Mouse (Mus musculus): ENCODE results near the gene Drd4. TPM values are rescaled to one million over a fixed set of nuclear protein-coding genes. Genes with fewer than 3 reads are reported as not detected.
A peak's percentile ranks its signal among the peaks of the same experiment; 100 is the strongest.

The Drd4 gene
- polyA plus RNA-seq, 1 experiment, result 0.03 TPM

DNA sequence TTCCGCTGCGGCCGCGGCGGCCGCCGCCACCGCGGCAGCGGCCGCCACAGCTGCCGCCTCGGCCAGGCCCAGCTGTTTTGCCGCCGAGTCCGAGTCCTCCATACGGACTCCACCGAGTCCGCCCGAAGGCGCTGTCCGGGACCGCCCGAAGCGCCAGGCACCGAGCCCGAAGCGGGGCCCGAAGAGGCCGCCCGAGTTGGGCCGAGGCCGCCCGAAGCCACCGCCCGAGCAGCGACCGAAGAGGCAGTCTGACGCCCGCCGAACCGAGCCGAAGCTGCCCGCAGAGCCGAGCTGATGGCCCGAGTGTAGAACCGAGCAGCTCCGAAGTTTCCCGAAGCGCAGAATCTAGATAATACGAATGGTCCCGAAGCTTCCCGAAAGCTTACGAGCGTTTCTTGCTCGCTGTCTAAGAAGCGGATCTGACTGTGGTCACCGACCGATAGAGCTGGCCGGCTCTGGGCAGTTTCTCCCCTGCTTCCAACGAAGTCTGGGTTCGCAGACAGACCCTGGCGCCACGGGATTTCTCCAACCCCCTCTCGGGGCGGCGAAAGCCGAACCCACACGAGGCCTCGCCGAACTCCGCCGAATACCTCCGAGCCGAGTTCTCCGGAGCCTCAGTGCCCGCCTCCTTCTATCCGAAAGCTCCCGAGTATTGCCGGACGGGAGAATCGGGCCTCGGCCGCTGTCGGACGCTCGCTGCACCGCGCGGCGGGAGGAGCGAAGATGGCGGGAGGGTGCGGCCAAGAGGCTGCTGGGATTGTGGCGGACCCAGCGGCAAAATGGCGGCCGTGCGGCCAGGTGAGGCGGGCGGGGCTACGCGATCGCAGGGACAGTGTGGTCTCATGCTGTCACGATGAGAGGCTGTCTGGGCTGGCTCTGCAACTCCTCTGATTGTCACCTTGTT lies 35.9 kb downstream of the Drd4 start, which contains the start of the genes Deaf1 and Tmem80:
TSS of gene Deaf1 (minus strand) at position 222 of the 904 bp plus-strand sequence.
TSS of gene Tmem80 (plus strand) at position 271 of the 904 bp plus-strand sequence.
- H3K4me3 ChIP-seq (ENCODE audit: insufficient read depth, low read depth, low read length), result peak within 1 kb of the TSS; percentile 72
- WGBS, result under 1% methylated on average over 105 of the region's 105 CpGs
- peak; percentile 99 for DNase-seq
- peaks cover 20% of the 10 kb centered on the region for H3K4me1 ChIP-seq (ENCODE audit: control insufficient read depth, insufficient read depth, low read length)
- H3K27ac ChIP-seq (ENCODE audit: insufficient read depth, low read depth, low read length), result peak within 1 kb of the TSS; percentile 100
- H3K27me3 ChIP-seq (replicated peaks; ENCODE audit: control insufficient read depth, insufficient read depth, low read length), result no peaks in the 10 kb centered on the region
- H3K36me3 ChIP-seq (ENCODE audit: control insufficient read depth, insufficient read depth, low read length), result no peaks in the 10 kb centered on the region
- TF ChIP-seq CTCF (conservative IDR thresholded peaks at IDR 0.05; ENCODE audit: insufficient read depth, insufficient read length, low read depth, low read length) (no peak), POLR2A (IDR thresholded peaks at IDR 0.05; ENCODE audit: low read depth, low read length) (peak; percentile 87)

DNA sequence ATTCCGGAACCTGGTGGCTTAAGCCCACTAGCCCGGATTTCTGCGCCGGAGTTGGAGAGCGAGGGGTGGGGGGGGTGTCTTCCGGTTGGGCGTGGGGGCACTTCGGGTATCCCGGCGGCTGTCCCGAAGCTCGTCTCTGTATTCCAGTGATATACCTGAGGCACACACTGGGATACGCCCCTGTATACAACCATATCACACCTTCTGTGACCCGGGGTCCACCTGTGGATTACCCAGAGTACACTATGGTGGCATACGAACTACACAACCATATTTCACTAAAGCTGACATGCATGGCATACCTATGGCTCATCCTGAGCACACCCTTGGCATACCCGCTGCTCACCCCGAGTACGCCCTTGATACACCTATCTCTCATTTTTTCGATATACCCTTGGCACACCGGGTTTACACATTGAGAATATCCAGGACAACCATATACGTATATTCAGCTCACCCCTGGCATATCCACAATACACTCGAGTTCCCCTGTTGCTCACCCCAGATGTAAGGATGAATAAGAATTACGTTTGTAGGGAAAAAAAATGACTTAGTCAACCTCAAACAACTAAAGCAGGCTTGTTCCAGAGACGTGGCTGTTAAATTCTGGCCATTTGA lies 36.7 kb downstream of the Drd4 start:
- 9% methylated on average over 24 of the region's 24 CpGs for WGBS
- H3K36me3 ChIP-seq (ENCODE audit: control insufficient read depth, insufficient read depth, low read length), result no peaks in the 10 kb centered on the region
- H3K27me3 ChIP-seq (replicated peaks; ENCODE audit: control insufficient read depth, insufficient read depth, low read length), result no peaks in the 10 kb centered on the region
- H3K4me1 ChIP-seq (ENCODE audit: control insufficient read depth, insufficient read depth, low read length), result peaks cover 20% of the 10 kb centered on the region
- DNase-seq, result no peak
- TF ChIP-seq CTCF (conservative IDR thresholded peaks at IDR 0.05; ENCODE audit: insufficient read depth, insufficient read length, low read depth, low read length) (no peak), POLR2A (IDR thresholded peaks at IDR 0.05; ENCODE audit: low read depth, low read length) (no peak)
- peak overlapping the region; percentile 87 for H3K27ac ChIP-seq (ENCODE audit: insufficient read depth, low read depth, low read length)
- peak overlapping the region; percentile 72 for H3K4me3 ChIP-seq (ENCODE audit: insufficient read depth, low read depth, low read length)

DNA sequence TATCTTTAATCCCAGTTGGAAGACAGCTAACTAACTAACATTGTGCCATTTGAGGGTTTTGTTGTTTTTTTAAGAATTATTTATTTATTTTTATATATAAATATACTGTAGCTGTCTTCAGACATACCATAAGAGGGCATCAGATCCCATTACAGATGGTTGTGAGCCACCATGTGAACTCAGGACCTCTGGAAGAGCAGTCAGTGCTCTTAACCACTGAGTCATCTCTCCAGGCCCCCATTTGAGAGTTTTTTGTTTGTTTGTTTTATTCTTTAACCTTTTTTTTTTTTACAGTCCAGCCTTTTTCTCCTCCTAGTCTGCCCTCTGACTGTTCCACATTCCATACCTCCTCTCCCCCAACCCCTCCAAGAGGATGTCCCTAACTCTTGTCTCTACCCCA lies 38.9 kb downstream of the Drd4 start:
- no peaks in the 10 kb centered on the region for H3K27me3 ChIP-seq (replicated peaks; ENCODE audit: control insufficient read depth, insufficient read depth, low read length)

DNA sequence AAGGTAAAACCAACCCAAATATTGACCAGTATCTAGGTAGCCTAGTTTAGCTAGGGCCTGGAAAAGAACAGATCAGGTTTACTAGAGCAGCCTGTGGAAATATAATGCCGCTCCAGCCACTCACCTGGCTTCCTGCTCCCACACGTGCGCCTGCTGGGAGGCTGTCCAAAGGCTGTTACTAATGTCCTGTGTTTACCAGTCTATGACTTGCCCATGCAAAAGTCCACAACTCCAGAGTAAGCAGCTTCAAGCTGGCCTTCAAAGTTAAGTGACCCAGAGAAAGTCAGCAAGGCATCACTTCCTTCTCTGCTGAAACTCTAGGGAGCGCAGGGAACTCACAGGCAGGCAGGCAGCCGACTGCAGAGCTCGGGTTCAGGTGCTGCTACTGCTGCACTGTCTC lies 40.2 kb downstream of the Drd4 start:
- no peaks in the 10 kb centered on the region for H3K36me3 ChIP-seq (ENCODE audit: control insufficient read depth, insufficient read depth, low read length)
- DNase-seq, result peak; percentile 94
- TF ChIP-seq POLR2A (IDR thresholded peaks at IDR 0.05; ENCODE audit: low read depth, low read length), result no peak
- no peak; the same call in 1 of the 2 replicates for TF ChIP-seq CTCF (conservative IDR thresholded peaks at IDR 0.05; ENCODE audit: insufficient read depth, insufficient read length, low read depth, low read length)
- 29% methylated on average over 6 of the region's 6 CpGs for WGBS
- peaks cover 13% of the 10 kb centered on the region for H3K4me1 ChIP-seq (ENCODE audit: control insufficient read depth, insufficient read depth, low read length)
- no peaks in the 10 kb centered on the region for H3K27me3 ChIP-seq (replicated peaks; ENCODE audit: control insufficient read depth, insufficient read depth, low read length)
- no peak overlapping the region for H3K4me3 ChIP-seq (ENCODE audit: insufficient read depth, low read depth, low read length)
- H3K27ac ChIP-seq (ENCODE audit: insufficient read depth, low read depth, low read length), result peak overlapping the region; percentile 62

More for the DNA sequence above, 38.9 kb downstream of the Drd4 start:
- no peak for DNase-seq
- Histone ChIP-seq H3K4me1 (ENCODE audit: control insufficient read depth, insufficient read depth, low read length) (peaks cover 23% of the 10 kb centered on the region), H3K27ac (ENCODE audit: insufficient read depth, low read depth, low read length) (no peak overlapping the region), H3K36me3 (ENCODE audit: control insufficient read depth, insufficient read depth, low read length) (no peaks in the 10 kb centered on the region), H3K4me3 (ENCODE audit: insufficient read depth, low read depth, low read length) (no peak overlapping the region)
- TF ChIP-seq POLR2A (IDR thresholded peaks at IDR 0.05; ENCODE audit: low read depth, low read length) (no peak), CTCF (conservative IDR thresholded peaks at IDR 0.05; ENCODE audit: insufficient read depth, insufficient read length, low read depth, low read length) (no peak)

- no peaks in the 10 kb centered on the region for H3K27me3 ChIP-seq (replicated peaks; ENCODE audit: control insufficient read depth, insufficient read depth, low read length)
- no peak overlapping the region for H3K27ac ChIP-seq (ENCODE audit: insufficient read depth, low read depth, low read length)
- no peak for TF ChIP-seq CTCF (conservative IDR thresholded peaks at IDR 0.05; ENCODE audit: insufficient read depth, insufficient read length, low read depth, low read length)
- no peak for TF ChIP-seq POLR2A (IDR thresholded peaks at IDR 0.05; ENCODE audit: low read depth, low read length)
- no peaks in the 10 kb centered on the region for H3K36me3 ChIP-seq (ENCODE audit: control insufficient read depth, insufficient read depth, low read length)
- peak; percentile 38 for DNase-seq
- H3K4me3 ChIP-seq (ENCODE audit: insufficient read depth, low read depth, low read length), result no peak overlapping the region
- 60% methylated on average over 2 of the region's 2 CpGs for WGBS
- peaks cover 25% of the 10 kb centered on the region for H3K4me1 ChIP-seq (ENCODE audit: control insufficient read depth, insufficient read depth, low read length)
Measured at GRCm38 (mm10) chr7:141335044-141335579, 43.3 kb downstream of the Drd4 start.

DNA sequence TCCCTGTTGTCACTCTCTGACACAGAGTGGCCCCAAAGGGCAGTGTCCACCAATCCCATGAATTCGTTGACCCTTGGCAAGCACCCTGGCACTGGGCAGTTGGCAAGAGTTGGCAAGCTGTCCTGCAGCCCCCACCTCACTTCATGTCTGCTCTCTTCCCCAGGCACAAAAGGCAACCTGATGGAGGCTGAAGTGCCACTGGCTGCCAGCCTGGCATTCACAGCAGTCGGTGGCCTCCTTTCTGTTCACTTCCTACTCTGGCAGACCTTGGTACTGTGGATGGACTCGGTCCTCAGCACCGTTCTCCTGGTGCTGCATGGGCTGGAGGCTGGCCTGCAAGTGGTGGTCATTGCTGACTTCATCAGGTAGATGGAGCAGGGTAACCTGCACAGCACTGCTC lies 43.9 kb downstream of the Drd4 start:
- Histone ChIP-seq H3K27ac (ENCODE audit: insufficient read depth, low read depth, low read length) (no peak overlapping the region), H3K4me1 (ENCODE audit: control insufficient read depth, insufficient read depth, low read length) (peaks cover 25% of the 10 kb centered on the region), H3K4me3 (ENCODE audit: insufficient read depth, low read depth, low read length) (no peak overlapping the region), H3K36me3 (ENCODE audit: control insufficient read depth, insufficient read depth, low read length) (no peaks in the 10 kb centered on the region), H3K27me3 (replicated peaks; ENCODE audit: control insufficient read depth, insufficient read depth, low read length) (no peaks in the 10 kb centered on the region)
- WGBS, result 50% methylated on average over 4 of the region's 4 CpGs
- no peak for DNase-seq
- TF ChIP-seq CTCF (conservative IDR thresholded peaks at IDR 0.05; ENCODE audit: insufficient read depth, insufficient read length, low read depth, low read length) (no peak), POLR2A (IDR thresholded peaks at IDR 0.05; ENCODE audit: low read depth, low read length) (no peak)

DNA sequence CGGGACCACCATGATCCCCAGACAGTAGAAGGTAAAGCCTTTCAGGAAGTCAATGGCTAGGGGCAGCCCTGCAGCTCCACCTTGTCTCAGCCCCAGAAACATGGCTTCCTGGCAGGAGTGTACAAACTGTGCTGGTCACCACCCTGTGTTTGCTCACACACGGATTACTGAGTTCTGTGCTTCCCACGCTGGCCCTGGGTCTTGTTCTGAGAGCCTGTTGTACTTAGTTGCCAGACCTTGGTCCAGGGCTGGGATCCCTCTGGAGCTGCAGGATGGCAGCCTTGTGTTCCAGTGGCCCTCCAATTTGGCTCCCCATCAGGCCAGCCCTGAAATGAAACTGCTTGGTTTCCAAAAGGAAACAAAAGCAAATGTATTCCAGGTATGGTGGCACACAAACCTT lies 44.5 kb downstream of the Drd4 start:
- DNase-seq, result no peak
- peaks cover 32% of the 10 kb centered on the region for H3K4me1 ChIP-seq (ENCODE audit: control insufficient read depth, insufficient read depth, low read length)
- no peak overlapping the region for H3K4me3 ChIP-seq (ENCODE audit: insufficient read depth, low read depth, low read length)
- H3K36me3 ChIP-seq (ENCODE audit: control insufficient read depth, insufficient read depth, low read length), result no peaks in the 10 kb centered on the region
- TF ChIP-seq POLR2A (IDR thresholded peaks at IDR 0.05; ENCODE audit: low read depth, low read length) (no peak), CTCF (conservative IDR thresholded peaks at IDR 0.05; ENCODE audit: insufficient read depth, insufficient read length, low read depth, low read length) (no peak)
- WGBS, result 79% methylated on average over 3 of the region's 3 CpGs
- H3K27me3 ChIP-seq (replicated peaks; ENCODE audit: control insufficient read depth, insufficient read depth, low read length), result no peaks in the 10 kb centered on the region
- no peak overlapping the region for H3K27ac ChIP-seq (ENCODE audit: insufficient read depth, low read depth, low read length)

All from kidney, adult 2 months (tissue).